Mouse (Mus musculus): ENCODE results near the gene Smyd3. TPM values are rescaled to one million over a fixed set of nuclear protein-coding genes. Genes with fewer than 3 reads are reported as not detected.
A peak's percentile ranks its signal among the peaks of the same experiment; 100 is the strongest.

Smyd3 gene
- polyA plus RNA-seq, 1 experiment, result 9.6 TPM

- Histone ChIP-seq H3K27ac (ENCODE audit: control insufficient read depth, insufficient read depth, low read length) (no peak overlapping the region), H3K4me3 (ENCODE audit: control insufficient read depth, insufficient read depth, low read length) (no peak overlapping the region), H3K4me1 (replicated peaks; ENCODE audit: control insufficient read depth, insufficient read depth, low read length) (no peaks in the 10 kb centered on the region), H3K36me3 (ENCODE audit: control insufficient read depth, insufficient read depth, low read length) (no peaks in the 10 kb centered on the region), H3K27me3 (ENCODE audit: control insufficient read depth, insufficient read depth, low read length) (no peaks in the 10 kb centered on the region)
- 94% methylated on average over 11 of the region's 11 CpGs for WGBS
- TF ChIP-seq CTCF (IDR thresholded peaks at IDR 0.05; ENCODE audit: borderline replicate concordance, control insufficient read depth, extremely low read depth, insufficient read depth, low read length, poor library complexity), result no peak
- TF ChIP-seq POLR2A (IDR thresholded peaks at IDR 0.05; ENCODE audit: control insufficient read depth, extremely low read depth, insufficient read depth, low read length, poor library complexity), result no peak
- DNase-seq, result no peak
Observed at GRCm38 (mm10) chr1:179255826-179256512, 261.9 kb downstream of the Smyd3 start.

- Histone ChIP-seq H3K4me1 (replicated peaks; ENCODE audit: control insufficient read depth, insufficient read depth, low read length) (no peaks in the 10 kb centered on the region), H3K27ac (ENCODE audit: control insufficient read depth, insufficient read depth, low read length) (no peak overlapping the region), H3K36me3 (ENCODE audit: control insufficient read depth, insufficient read depth, low read length) (no peaks in the 10 kb centered on the region), H3K4me3 (ENCODE audit: control insufficient read depth, insufficient read depth, low read length) (no peak overlapping the region), H3K27me3 (ENCODE audit: control insufficient read depth, insufficient read depth, low read length) (no peaks in the 10 kb centered on the region)
- WGBS, result 95% methylated on average over 3 of the region's 3 CpGs
- TF ChIP-seq CTCF (IDR thresholded peaks at IDR 0.05; ENCODE audit: borderline replicate concordance, control insufficient read depth, extremely low read depth, insufficient read depth, low read length, poor library complexity) (no peak), POLR2A (IDR thresholded peaks at IDR 0.05; ENCODE audit: control insufficient read depth, extremely low read depth, insufficient read depth, low read length, poor library complexity) (no peak)
- no peak for DNase-seq
Observed at GRCm38 (mm10) chr1:179254531-179254930, 263.3 kb downstream of the Smyd3 start.

- H3K27ac ChIP-seq (ENCODE audit: control insufficient read depth, insufficient read depth, low read length), result no peak overlapping the region
- TF ChIP-seq POLR2A (IDR thresholded peaks at IDR 0.05; ENCODE audit: control insufficient read depth, extremely low read depth, insufficient read depth, low read length, poor library complexity), result no peak
- TF ChIP-seq CTCF (IDR thresholded peaks at IDR 0.05; ENCODE audit: borderline replicate concordance, control insufficient read depth, extremely low read depth, insufficient read depth, low read length, poor library complexity), result no peak
- no peaks in the 10 kb centered on the region for H3K36me3 ChIP-seq (ENCODE audit: control insufficient read depth, insufficient read depth, low read length)
- H3K27me3 ChIP-seq (ENCODE audit: control insufficient read depth, insufficient read depth, low read length), result no peaks in the 10 kb centered on the region
- DNase-seq, result no peak
- H3K4me1 ChIP-seq (replicated peaks; ENCODE audit: control insufficient read depth, insufficient read depth, low read length), result no peaks in the 10 kb centered on the region
- WGBS, result 91% methylated on average over 4 of the region's 4 CpGs
- no peak overlapping the region for H3K4me3 ChIP-seq (ENCODE audit: control insufficient read depth, insufficient read depth, low read length)
Observed at GRCm38 (mm10) chr1:179252611-179253010, 265.2 kb downstream of the Smyd3 start.

GRCm38 (mm10) chr1:179250388-179250787, 267.5 kb downstream of the Smyd3 start:
- no peaks in the 10 kb centered on the region for H3K4me1 ChIP-seq (replicated peaks; ENCODE audit: control insufficient read depth, insufficient read depth, low read length)
- WGBS, result 98% methylated on average over 3 of the region's 3 CpGs
- H3K27me3 ChIP-seq (ENCODE audit: control insufficient read depth, insufficient read depth, low read length), result no peaks in the 10 kb centered on the region
- H3K4me3 ChIP-seq (ENCODE audit: control insufficient read depth, insufficient read depth, low read length), result no peak overlapping the region
- DNase-seq, result no peak
- H3K27ac ChIP-seq (ENCODE audit: control insufficient read depth, insufficient read depth, low read length), result no peak overlapping the region
- H3K36me3 ChIP-seq (ENCODE audit: control insufficient read depth, insufficient read depth, low read length), result no peaks in the 10 kb centered on the region
- no peak for TF ChIP-seq CTCF (IDR thresholded peaks at IDR 0.05; ENCODE audit: borderline replicate concordance, control insufficient read depth, extremely low read depth, insufficient read depth, low read length, poor library complexity)

GRCm38 (mm10) chr1:179243554-179243953, 274.3 kb downstream of the Smyd3 start:
- Histone ChIP-seq H3K4me1 (replicated peaks; ENCODE audit: control insufficient read depth, insufficient read depth, low read length) (peaks cover 3% of the 10 kb centered on the region; the same call in 1 of the 2 replicates), H3K4me3 (ENCODE audit: control insufficient read depth, insufficient read depth, low read length) (no peak overlapping the region), H3K36me3 (ENCODE audit: control insufficient read depth, insufficient read depth, low read length) (no peaks in the 10 kb centered on the region), H3K27ac (ENCODE audit: control insufficient read depth, insufficient read depth, low read length) (no peak overlapping the region), H3K27me3 (ENCODE audit: control insufficient read depth, insufficient read depth, low read length) (no peaks in the 10 kb centered on the region)
- 97% methylated on average over 8 of the region's 8 CpGs for WGBS
- no peak for DNase-seq
- no peak for TF ChIP-seq POLR2A (IDR thresholded peaks at IDR 0.05; ENCODE audit: control insufficient read depth, extremely low read depth, insufficient read depth, low read length, poor library complexity)
- no peak for TF ChIP-seq CTCF (IDR thresholded peaks at IDR 0.05; ENCODE audit: borderline replicate concordance, control insufficient read depth, extremely low read depth, insufficient read depth, low read length, poor library complexity)

GRCm38 (mm10) chr1:179240663-179241279, 277.1 kb downstream of the Smyd3 start:
- Histone ChIP-seq H3K4me3 (ENCODE audit: control insufficient read depth, insufficient read depth, low read length) (no peak overlapping the region), H3K27me3 (ENCODE audit: control insufficient read depth, insufficient read depth, low read length) (no peaks in the 10 kb centered on the region), H3K4me1 (replicated peaks; ENCODE audit: control insufficient read depth, insufficient read depth, low read length) (peaks cover 3% of the 10 kb centered on the region; the same call in 1 of the 2 replicates), H3K27ac (ENCODE audit: control insufficient read depth, insufficient read depth, low read length) (no peak overlapping the region), H3K36me3 (ENCODE audit: control insufficient read depth, insufficient read depth, low read length) (no peaks in the 10 kb centered on the region)
- peak; percentile 33 for DNase-seq
- TF ChIP-seq POLR2A (IDR thresholded peaks at IDR 0.05; ENCODE audit: control insufficient read depth, extremely low read depth, insufficient read depth, low read length, poor library complexity) (no peak), CTCF (IDR thresholded peaks at IDR 0.05; ENCODE audit: borderline replicate concordance, control insufficient read depth, extremely low read depth, insufficient read depth, low read length, poor library complexity) (no peak)
- 28% methylated on average over 6 of the region's 6 CpGs for WGBS

Measured in thymus, adult 2 months (tissue).